Mouse (Mus musculus) heart, adult 2 months (tissue): ENCODE data around the gene St7. TPM values are rescaled to one million over a fixed set of nuclear protein-coding genes. Genes with fewer than 3 reads are reported as not detected.

Experiments used
- DNase-seq, 2 experiments: peaks; one replicate each; pipeline ENCODE4 v3.0.0; 2021
- H3K27ac ChIP-seq: fragments of 200-600 bp; 2 replicates; pipeline ENCODE4 v1.8.1; 2022
- H3K27me3 ChIP-seq: fragments of 200-500 bp; 2 replicates; pipeline ENCODE4 v1.6.1; 2012; ENCODE audit warnings: mild to moderate bottlenecking, low read length, inconsistent platforms, mixed read lengths; ENCODE audit not compliant: control insufficient read depth, insufficient read depth
- H3K36me3 ChIP-seq: fragments of 200-500 bp; 2 replicates; pipeline ENCODE4 v1.6.1; 2012; ENCODE audit warnings: low read length, inconsistent platforms; ENCODE audit not compliant: control insufficient read depth, insufficient read depth
- H3K4me1 ChIP-seq: fragments of 200-500 bp; 2 replicates; pipeline ENCODE4 v1.6.1; 2011; ENCODE audit warnings: low read length; ENCODE audit not compliant: control insufficient read depth, insufficient read depth
- H3K4me3 ChIP-seq: fragments of 200-600 bp; 2 replicates; pipeline ENCODE4 v1.8.1; 2022
- H3K79me2 ChIP-seq: fragments of 200-500 bp; replicated peaks from 2 replicates; pipeline ENCODE4 v1.6.1; 2012; ENCODE audit warnings: mild to moderate bottlenecking, inconsistent platforms, low read length, moderate library complexity, mixed read lengths; ENCODE audit not compliant: control insufficient read depth, insufficient read depth
- H3K9ac ChIP-seq: fragments of 200-500 bp; 2 replicates; pipeline ENCODE4 v1.6.1; 2012; ENCODE audit warnings: low read depth, mild to moderate bottlenecking, control low read depth, inconsistent platforms, low read length, mixed read lengths
- CTCF ChIP-seq: fragments of 200-600 bp; IDR thresholded peaks from 2 replicates; pipeline ENCODE4 v1.8.1; 2022; ENCODE audit warnings: antibody characterized with exemption, mild to moderate bottlenecking, moderate library complexity
- EP300 ChIP-seq: fragments of 200-500 bp; IDR thresholded peaks from 2 replicates; pipeline ENCODE4 v1.6.1; 2011; ENCODE audit warnings: low read depth, low read length, control low read depth; ENCODE audit not compliant: insufficient read depth
- POLR2A ChIP-seq: fragments of 200-500 bp; IDR thresholded peaks from 2 replicates; pipeline ENCODE4 v1.6.1; 2011; ENCODE audit warnings: mild to moderate bottlenecking, low read depth, low read length, control low read depth; ENCODE audit not compliant: insufficient read depth
- WGBS: fragments of 180-500 bp; shearing (Covaris S2); methylation state at CpG from one replicate; pipeline ENCODE4 v1.1.7; 2018; 5-methylcytosine and 5-hydroxymethylcytosine counted together
- intact Hi-C: fragments of 180-260 bp; cut with DNase I; formaldehyde crosslinking; loops from one replicate; pipeline ENCODE4 v1.15.1; 2025
- polyA plus RNA-seq: library from polyadenylated mRNA; depleted of rRNA; stranded (reverse); fragments of >200 nt; gene quantifications from 2 replicates; pipeline ENCODE4 v1.2.3, GENCODE M21; 2012
- total RNA-seq, 2 experiments: library from RNA; stranded (reverse); gene quantifications; 2 replicates each; pipeline ENCODE4 v1.2.3; 2021

St7 gene
- total and polyA plus RNA-seq, 3 experiments: 12.0 to 19.5 (median 16.9) TPM

DNA sequence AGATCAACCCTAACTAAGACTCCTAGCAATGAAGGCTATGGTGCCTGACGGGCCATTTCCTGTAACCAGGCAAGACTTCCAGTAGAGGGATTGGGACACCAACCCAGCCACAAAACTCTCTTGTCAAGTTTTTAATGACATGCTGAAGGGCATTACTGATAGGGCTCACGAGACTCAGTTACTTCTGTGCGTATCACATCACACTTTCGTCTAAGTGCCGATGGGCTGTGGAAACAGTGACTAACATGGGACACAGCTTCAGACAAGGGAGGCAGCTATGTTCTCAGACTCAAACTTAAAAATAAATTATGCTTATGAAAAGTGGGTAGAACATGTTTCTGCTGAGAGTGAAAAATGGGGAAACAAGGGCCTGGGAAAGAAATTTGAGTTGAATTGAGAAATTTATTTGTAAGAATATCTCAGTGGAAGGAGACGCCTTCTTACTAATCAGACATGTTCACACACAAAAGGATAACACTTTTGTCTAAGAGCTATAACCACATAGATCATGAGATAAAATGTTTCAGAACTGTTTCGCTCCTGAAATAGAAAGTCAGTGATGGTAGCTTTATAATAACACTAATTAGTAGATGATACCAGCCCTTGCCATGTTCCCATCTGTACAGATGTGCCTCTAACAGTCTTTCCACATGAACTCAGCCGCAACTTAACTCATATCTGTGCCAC, 44.7 kb downstream of the St7 start:
- no peak for DNase-seq
- Histone ChIP-seq H3K9ac (no peak overlapping the region), H3K79me2 (0 out of 2 replicates have a peak, but pooled peaks cover 1% of the 10 kb centered on the region), H3K27ac (no peak overlapping the region), H3K36me3 (no peaks in the 10 kb centered on the region), H3K27me3 (no peaks in the 10 kb centered on the region), H3K4me3 (no peak overlapping the region), H3K4me1 (peaks cover 1% of the 10 kb centered on the region; the same call in 1 of the 2 replicates)
- WGBS: 80% methylated on average over 8 of the region's 8 CpGs
- TF ChIP-seq CTCF (no peak), EP300 (no peak), POLR2A (no peak)
- intact Hi-C loops: no loop called here

DNA sequence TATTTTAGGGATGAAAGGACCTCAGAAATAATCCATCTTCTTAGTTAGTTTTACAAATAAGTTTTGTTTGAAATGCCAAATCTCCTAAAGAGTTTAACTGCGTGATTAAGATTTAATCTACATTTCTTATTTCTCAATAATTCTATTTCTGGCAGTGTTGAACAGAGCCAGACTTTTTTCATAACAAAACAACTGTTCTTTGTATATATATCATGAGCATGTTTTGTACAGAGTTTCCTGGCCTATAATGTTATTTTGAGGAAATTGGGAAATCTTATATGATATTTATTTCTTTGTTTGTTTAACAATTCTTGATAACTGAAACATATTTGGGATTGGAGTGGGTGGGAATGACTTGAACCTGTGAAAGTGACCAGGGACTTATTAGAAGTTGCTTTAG, 47.4 kb downstream of the St7 start:
- Histone ChIP-seq H3K9ac (no peak overlapping the region), H3K79me2 (0 out of 2 replicates have a peak, but pooled peaks cover 1% of the 10 kb centered on the region), H3K36me3 (no peaks in the 10 kb centered on the region), H3K4me1 (peaks cover 1% of the 10 kb centered on the region; the same call in 1 of the 2 replicates), H3K27me3 (no peaks in the 10 kb centered on the region), H3K4me3 (no peak overlapping the region), H3K27ac (no peak overlapping the region)
- no peak for DNase-seq
- TF ChIP-seq CTCF (no peak), EP300 (no peak), POLR2A (no peak)
- 88% methylated on average over 1 of the region's 1 CpGs for WGBS
- intact Hi-C loops: no loop called here

DNA sequence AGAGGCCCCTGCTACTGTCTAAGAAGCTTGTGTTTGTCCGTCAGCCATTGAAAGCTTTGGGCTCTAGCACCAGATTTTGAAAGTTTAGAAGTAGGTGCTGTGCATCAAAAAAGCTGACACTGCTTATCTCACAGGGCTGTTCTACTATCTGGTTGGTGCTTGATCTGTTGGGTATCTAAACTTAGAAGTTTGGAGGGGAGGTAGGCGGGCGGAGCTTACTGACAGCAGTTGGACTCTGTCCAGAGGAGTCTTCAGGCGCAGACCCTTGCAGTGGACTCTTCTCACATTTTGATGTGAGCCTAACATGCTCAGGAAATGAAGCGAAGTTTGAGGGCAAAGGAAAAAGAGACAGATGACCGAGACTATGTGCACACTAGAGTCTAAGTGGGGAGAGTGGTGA, 48.9 kb downstream of the St7 start:
- H3K4me3 ChIP-seq: no peak overlapping the region
- no peaks in the 10 kb centered on the region for H3K36me3 ChIP-seq
- peaks cover 1% of the 10 kb centered on the region; the same call in 1 of the 2 replicates for H3K4me1 ChIP-seq
- H3K79me2 ChIP-seq: 0 out of 2 replicates have a peak, but pooled peaks cover 2% of the 10 kb centered on the region
- no peak overlapping the region for H3K27ac ChIP-seq
- no peak for TF ChIP-seq CTCF
- TF ChIP-seq POLR2A: no peak
- no peak for TF ChIP-seq EP300
- H3K27me3 ChIP-seq: no peaks in the 10 kb centered on the region
- no peak for DNase-seq
- WGBS: 68% methylated on average over 6 of the region's 6 CpGs
- no peak overlapping the region for H3K9ac ChIP-seq
- intact Hi-C loops: no loop called here

DNA sequence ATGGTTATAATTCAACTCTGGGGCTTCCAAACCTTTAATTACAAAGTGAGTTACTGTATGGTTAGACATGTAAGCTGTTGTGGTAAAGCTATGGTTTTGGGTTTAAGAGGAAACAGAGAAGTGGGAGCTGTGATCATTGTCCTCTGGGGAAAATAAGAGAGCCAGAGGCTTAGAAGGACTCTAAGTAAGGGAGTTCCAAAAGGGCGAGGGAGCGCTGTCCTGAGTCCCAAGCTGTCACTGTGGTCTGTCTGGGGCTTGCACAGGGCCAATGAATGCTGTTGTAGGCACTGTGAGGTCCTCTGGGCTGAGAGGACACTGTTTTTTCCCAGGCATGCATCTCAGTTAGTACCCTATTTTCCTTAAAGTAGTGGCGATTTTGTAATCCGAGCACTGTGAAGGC, 49.5 kb downstream of the St7 start:
- Histone ChIP-seq H3K4me3 (no peak overlapping the region), H3K79me2 (0 out of 2 replicates have a peak, but pooled peaks cover 2% of the 10 kb centered on the region), H3K9ac (no peak overlapping the region), H3K4me1 (peaks cover 1% of the 10 kb centered on the region; the same call in 1 of the 2 replicates), H3K27me3 (no peaks in the 10 kb centered on the region), H3K36me3 (no peaks in the 10 kb centered on the region), H3K27ac (no peak overlapping the region)
- intact Hi-C loops: no loop called here
- DNase-seq: no peak
- TF ChIP-seq EP300: no peak
- no peak for TF ChIP-seq POLR2A
- TF ChIP-seq CTCF: no peak
- WGBS: 89% methylated on average over 4 of the region's 4 CpGs

DNA sequence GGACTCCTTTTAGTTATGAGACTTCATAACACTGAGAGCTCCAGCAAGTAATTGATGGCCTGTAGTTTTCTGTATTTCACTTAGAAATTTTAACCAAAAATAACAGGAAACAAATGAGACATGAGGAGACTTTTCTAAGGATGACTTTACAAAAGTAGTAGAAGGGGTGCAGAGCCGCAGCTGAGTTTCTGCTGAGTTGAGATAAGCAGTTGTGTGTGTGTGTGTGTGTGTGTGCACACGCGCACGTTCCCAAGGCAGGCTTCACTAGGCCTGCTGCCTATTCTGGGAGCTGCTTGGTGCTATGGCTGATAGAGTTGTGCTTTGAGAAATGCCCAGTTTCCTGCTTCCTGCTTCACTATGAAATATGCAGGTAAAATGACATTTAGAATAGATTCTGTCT, 50.6 kb downstream of the St7 start:
- WGBS: 29% methylated on average over 4 of the region's 4 CpGs
- no peak overlapping the region for H3K9ac ChIP-seq
- H3K27me3 ChIP-seq: no peaks in the 10 kb centered on the region
- TF ChIP-seq EP300 (no peak), POLR2A (no peak), CTCF (no peak)
- intact Hi-C loops: no loop called here
- no peak for DNase-seq
- no peak overlapping the region for H3K4me3 ChIP-seq
- no peaks in the 10 kb centered on the region for H3K36me3 ChIP-seq
- no peak overlapping the region for H3K27ac ChIP-seq
- H3K4me1 ChIP-seq: no peaks in the 10 kb centered on the region
- 0 out of 2 replicates have a peak, but pooled peaks cover 2% of the 10 kb centered on the region for H3K79me2 ChIP-seq

DNA sequence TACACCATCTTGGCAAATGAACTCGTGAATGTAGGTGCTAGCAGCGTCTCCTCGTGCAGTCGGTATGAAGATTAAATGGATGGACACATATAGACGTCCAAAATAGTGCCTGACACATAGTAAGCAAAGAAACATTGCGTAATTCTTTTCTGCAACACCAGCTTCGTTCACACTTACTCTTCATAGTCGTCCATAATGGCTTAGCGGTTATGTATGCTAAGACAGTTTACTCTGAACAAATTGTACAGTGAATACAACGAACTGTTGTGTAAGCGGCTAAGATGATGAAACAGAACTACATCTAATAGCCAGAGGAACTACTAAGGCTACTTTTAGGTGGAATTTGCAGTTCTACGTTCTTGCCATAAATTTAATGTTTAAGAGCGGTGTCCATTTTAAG, 55.0 kb downstream of the St7 start:
- TF ChIP-seq POLR2A (no peak), CTCF (no peak), EP300 (no peak)
- WGBS: 92% methylated on average over 13 of the region's 13 CpGs
- Histone ChIP-seq H3K27ac (no peak overlapping the region), H3K9ac (no peak overlapping the region), H3K4me1 (peaks cover 9% of the 10 kb centered on the region), H3K79me2 (peaks cover 4% of the 10 kb centered on the region), H3K27me3 (no peaks in the 10 kb centered on the region), H3K36me3 (peaks cover 10% of the 10 kb centered on the region; the same call in 1 of the 2 replicates), H3K4me3 (no peak overlapping the region)
- no peak for DNase-seq
- intact Hi-C loops: no loop called here
